Mouse (Mus musculus): ENCODE measurements around the gene Sorbs1.
"Not testable (repeated sequence)": the region's sequence is repeated elsewhere in the genome, so short reads cannot be mapped to it uniquely, and the experiment has no call there.

The Sorbs1 gene

GRCm38 (mm10) chr19:40513632-40514078 lies at the start of gene Sorbs1:
Sorbs1 (minus strand) TSS chr19:40513779.
- DNase-seq: peak; percentile 96 to 99

DNA sequence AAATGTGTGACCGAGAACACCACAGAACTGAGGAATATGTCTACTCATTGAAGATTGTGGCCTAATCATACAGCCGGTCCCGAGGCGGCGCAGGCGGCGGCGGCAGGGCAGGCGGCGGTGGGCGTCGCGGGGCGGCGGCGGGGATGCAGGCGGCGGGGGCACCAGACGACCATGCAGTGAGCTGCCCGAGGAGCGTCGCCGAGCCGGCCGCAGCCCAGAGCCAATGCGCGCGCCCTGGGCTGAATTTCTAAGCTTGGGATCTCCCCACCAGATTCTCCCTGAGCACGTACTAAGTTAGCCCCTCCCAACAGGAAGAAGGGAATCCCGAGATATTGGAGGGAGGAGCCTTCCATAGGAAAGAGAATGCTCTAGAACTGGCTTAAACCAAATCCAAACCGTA lies 47.9 kb upstream of the Sorbs1 start:
- not testable (repeated sequence) for DNase-seq

DNA sequence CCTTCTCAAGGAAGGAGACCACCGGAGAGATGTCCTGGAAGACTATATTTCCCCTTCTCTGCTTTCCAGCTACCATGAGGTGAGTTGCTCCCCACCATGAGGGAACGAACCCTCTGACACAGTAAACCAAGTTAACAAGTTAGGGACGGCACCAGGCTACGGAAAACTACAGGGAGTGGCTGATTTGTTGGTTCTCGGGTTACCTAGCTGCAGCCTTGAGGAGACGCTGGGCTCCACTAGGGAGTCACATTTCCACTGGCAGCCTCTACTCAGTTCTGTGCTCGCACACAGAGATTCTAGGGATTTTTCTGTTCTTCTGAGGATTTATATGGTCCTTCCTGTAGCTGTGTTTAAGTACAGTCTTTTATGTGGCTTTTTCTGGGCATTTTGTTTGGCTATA lies 42.5 kb upstream of the Sorbs1 start:
- no peak for DNase-seq

DNA sequence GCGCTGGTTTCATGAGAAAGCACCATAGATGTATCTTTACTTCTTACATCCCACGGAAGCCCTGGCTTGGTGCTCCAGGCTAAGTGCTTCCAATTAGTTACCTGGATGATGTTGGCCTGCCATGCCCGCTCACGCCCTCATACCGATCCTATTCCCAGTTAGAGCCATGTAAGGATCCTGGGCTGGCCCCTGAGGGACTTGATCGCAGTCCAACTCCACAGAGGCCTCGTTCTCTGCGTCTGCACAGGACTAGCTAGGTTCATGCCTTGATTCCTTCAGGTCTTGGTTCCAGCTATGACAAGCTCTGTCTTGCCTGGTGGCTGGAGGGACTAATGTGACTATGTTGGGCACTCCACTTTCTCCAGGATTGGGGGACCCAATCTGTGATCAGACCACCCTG lies 41.6 kb upstream of the Sorbs1 start:
- DNase-seq: no peak

- DNase-seq: no peak
These were observed 40.8 kb upstream of the Sorbs1 start for GRCm38 (mm10) chr19:40554343-40554742.

DNA sequence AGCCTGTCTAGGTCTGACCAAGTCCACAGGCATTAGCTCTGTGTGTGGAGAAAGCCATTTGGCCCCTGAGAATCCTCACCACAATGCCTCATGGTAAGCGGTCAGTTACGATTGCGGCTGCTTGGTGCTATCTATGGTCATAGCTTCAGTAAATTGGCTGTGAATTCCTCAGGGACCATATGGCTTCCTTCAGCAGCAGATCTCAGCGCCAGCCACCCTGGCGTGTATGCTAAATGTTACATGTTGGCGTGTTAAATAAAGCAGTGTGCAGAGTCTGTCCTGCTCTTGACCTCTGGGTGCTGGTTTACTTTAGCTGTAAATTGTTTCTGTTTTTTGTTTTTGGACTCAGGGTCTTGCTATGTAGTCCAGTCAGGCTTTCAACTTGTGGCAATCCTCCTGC lies 40.3 kb upstream of the Sorbs1 start:
- DNase-seq: no peak

GRCm38 (mm10) chr19:40553014-40553789 lies 39.6 kb upstream of the Sorbs1 start:
- no peak for DNase-seq

GRCm38 (mm10) chr19:40549516-40550135 lies 36.0 kb upstream of the Sorbs1 start:
- DNase-seq: no peak

GRCm38 (mm10) chr19:40548796-40549515 lies 35.4 kb upstream of the Sorbs1 start:
- DNase-seq: no peak

DNA sequence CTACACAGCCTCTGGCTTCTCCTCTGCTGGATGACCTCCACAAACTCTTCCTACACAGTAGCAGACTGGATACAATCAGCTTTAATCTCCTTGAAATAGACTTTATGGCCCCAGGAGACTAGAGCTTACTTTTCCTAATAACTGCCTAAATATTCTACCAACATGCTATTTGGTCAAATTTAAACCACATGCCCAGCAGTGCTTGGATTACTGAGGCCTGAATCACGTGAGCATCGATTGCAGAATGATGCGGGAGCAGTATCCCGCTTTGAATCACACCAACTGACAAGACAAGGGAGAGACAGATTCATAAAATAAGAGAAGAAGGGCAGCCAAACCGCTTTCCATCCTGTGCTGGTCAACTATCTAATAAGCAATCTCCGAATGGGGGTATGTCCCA lies 34.8 kb upstream of the Sorbs1 start:
- no peak for DNase-seq

GRCm38 (mm10) chr19:40544856-40545255 lies 31.3 kb upstream of the Sorbs1 start:
- peak; percentile 60 to 76 for DNase-seq

DNA sequence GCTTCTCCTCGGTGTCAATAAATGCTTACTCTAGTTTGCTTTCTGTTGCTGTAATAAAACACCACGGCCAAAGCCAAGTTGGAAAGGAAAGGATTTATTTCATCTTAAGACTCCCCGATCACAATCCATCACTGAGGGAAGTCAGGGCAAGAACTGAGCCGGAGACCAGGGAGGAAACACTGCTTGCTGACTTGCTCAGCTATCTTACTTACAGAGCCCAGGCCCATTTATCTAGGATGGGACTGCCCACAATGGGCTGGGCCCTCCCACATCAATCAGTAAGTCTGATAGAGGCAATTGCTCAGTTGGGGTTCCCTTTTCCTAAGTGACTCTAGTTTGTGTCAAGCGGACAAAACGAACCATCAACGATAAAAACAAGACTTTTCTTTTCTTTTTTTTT lies 29.2 kb upstream of the Sorbs1 start:
- no peak for DNase-seq

DNA sequence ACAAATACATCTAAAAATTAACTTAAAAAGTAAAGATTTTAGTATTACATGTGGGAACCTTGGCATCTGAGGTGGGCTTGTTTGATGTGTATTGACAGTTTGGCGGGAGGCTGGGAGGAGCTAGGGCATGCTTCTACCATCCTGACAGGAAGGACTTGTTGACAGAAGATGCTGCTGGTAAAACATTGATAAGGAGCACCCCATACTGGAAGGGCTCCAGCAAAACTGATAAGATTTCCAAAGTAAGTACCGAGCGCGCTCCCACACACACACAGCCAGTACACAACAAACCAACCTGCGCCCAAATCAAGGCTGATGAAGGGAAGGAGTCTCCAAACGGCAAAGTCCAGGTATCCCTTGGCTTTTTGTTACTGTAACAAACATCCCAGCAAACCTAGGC lies 22.9 kb upstream of the Sorbs1 start:
- no peak for DNase-seq

DNA sequence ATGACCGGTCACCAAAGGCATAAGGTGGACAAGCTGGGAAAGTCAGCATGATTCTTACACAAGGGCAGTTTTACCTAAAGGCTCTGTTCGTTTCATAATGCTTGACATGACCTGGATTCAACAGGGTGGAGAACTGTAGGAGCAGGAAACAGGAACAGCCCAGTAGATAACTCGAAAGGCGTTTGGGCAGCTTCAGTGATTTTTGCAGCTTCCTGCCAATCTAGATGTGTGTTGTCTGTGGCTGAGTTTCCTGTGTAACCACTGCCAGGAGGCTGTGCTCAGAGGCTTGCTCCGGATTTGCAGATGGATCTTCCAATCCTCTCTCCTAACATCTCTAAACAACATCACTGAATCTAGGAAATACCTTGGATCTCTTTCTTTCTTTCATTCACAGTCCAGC lies 18.9 kb upstream of the Sorbs1 start:
- no peak for DNase-seq

DNA sequence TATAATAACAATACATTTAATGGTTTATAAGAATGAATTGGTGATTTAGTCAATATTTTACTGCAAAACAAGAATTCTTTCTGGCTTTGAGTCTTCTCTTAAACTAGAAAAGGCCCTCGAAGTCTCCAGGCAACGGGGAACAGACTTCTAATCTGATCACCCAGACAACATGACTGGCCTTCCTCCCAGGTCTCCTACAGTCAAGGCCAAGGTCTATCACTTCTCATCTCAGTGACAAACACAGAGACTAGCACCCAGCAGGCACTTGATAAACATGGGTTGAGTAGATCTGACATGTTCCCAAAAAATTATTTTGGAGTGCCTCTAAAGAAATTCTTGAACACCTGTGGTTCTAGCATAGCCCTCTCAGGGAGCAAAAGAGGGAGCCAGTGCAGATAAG lies 16.7 kb upstream of the Sorbs1 start:
- no peak for DNase-seq

GRCm38 (mm10) chr19:40528254-40528653 lies 14.7 kb upstream of the Sorbs1 start:
- no peak for DNase-seq

DNA sequence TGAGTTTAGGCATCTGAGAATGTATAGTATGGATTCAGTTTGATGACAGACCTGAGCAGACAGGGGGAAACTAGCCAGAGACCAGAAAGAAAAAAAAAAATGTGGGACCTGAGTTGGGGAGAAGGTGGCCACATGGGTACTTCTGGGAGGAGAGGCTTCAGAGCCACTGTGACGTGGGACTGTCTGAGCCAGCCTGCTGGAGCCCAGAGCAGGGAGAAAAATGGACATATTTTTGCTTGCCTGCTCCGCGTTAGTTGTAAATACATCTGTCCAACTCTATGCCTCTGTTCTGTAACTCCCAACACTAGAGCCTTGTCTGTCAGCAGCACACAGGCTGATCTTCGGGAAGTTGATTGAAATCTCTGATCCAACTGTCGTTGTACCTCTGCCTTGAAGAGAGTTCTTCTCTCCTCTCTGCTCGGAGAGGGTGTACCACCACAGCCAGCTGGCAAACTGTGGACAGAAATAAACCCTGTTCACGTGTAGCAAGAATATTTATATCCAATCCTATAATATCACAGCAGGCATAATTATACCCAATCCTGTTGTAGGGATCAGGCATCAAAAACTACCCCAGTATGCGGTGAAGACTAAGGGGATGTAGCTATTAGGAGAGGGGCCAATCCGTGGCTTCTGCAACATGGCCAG lies 12.9 kb upstream of the Sorbs1 start:
- DNase-seq: no peak

GRCm38 (mm10) chr19:40523431-40524005 lies 9.9 kb upstream of the Sorbs1 start:
- no peak for DNase-seq

GRCm38 (mm10) chr19:40520403-40520802 lies 6.8 kb upstream of the Sorbs1 start:
- DNase-seq: no peak

DNA sequence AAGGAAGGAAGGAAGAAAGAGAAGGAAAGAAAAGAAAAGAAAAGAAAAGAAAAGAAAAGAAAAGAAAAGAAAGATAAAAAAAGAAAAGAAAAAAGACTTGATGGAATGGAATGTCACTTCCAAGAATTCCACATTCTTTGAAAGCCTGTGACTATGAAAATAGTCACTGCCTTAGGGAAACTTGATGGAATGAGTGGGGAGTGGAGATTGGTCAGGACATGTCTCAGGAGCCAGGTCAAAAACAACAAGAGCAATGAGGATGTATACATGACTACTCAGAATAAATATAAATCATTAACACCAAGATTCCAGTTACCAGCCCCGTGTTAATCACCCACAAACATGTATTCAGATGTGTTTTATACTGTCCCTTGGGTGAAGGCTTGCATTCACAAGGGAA lies 5.1 kb upstream of the Sorbs1 start:
- DNase-seq: no peak

- no peak for DNase-seq
These were observed 2.0 kb upstream of the Sorbs1 start for GRCm38 (mm10) chr19:40515596-40515995.

DNA sequence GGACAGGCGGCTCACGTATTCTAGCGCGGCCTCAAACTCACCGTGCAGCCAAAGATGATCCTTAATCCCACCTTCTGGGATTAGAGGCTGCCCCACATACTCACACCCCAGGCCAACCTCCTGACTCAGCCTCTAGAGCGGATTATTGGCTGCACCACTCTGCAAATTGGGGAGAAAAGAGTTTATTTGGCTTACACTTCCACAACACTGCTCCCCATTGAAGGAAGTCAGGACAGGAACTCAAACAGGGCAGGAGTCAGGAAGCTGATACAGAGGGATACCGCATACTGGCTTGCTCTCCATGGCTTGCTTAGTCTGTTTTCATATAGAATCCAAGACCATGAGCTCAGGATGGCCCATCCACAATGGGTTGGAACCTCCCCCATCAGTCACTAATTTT lies 797 bp upstream of the Sorbs1 start:
- no peak for DNase-seq

Measured in kidney, postnatal 25 days (tissue).